Mouse (Mus musculus) lung, postnatal 36 days (tissue): ENCODE measurements around the gene Olfr640.

Experiments used
- DNase-seq: peaks from one replicate; pipeline ENCODE4 v3.0.0; 2022; ENCODE audit warnings: mixed read lengths

The Olfr640 gene

GRCm38 (mm10) chr7:104025473-104025872 is at the start of gene Olfr640:
Olfr640 (minus strand) TSS chr7:104025573.
- no peak for DNase-seq

GRCm38 (mm10) chr7:104071769-104072168 is 46.4 kb upstream of the Olfr640 start, which contains the start of gene Olfr644:
Olfr644 (minus strand) TSS chr7:104071869.
- no peak for DNase-seq

DNA sequence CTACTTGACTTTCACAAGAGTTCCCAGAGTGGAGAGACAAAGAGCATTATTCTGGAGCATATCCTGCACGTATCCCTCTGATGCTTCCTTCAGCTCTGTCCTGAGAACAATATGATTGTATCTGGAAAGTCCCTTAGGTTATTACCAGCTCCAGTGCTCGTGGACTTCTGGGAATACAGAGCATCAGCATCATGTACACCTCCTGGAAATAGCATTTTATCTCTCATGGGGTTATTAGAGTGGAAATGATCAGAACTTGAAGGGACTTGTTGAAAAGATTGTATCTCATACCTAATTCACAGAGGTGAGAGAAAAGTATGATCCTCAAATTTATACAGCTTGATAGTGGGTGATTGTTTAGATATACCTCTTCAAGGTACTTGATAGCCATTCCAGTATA is 36.0 kb upstream of the Olfr640 start, which contains the start of gene 4930516K23Rik:
4930516K23Rik (minus strand) TSS at position 101 of the 400 bp plus-strand sequence.
- no peak for DNase-seq

DNA sequence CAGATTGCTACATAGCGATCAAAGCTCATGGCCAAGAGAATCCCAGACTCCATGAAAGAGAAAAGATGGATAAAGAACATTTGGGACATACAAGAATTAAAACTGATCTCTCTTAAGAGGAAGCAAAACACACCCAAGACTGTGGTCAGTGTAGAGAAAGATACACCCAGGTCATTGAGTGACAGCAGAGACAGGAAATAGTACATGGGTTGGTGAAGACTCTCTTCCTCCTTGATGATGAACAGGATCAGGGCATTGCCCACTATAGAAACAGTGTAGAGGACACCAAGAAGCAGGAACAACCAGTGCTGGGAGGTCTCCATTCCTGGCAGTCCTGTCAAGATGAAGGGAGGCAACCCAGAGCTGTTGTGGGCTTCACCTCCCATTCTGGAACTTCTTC is 33.8 kb upstream of the Olfr640 start:
- DNase-seq: no peak

DNA sequence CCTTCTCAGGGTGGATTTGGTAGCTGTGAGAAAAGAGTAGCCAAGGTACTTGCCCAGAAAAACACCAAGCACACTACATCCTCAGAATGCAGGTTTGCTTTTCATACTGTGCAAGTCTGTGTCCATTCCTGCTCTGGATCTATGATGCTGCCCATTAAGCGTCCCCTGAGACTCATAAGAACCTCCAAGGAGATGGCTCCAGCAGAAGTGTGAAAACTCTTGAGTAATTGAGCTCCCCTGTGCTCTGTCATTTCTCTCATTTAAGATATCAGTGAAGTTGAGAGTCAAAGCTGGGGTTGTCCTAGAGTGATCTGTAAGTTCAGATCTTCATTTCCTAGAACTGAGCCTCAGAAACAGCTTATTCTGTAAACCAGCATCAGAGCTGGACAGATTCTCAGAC is 27.2 kb upstream of the Olfr640 start, which contains the start of gene Olfr642:
Olfr642 (minus strand) TSS at position 101 of the 400 bp plus-strand sequence.
- DNase-seq: no peak

GRCm38 (mm10) chr7:104050745-104051144 is 25.4 kb upstream of the Olfr640 start:
- DNase-seq: no peak

DNA sequence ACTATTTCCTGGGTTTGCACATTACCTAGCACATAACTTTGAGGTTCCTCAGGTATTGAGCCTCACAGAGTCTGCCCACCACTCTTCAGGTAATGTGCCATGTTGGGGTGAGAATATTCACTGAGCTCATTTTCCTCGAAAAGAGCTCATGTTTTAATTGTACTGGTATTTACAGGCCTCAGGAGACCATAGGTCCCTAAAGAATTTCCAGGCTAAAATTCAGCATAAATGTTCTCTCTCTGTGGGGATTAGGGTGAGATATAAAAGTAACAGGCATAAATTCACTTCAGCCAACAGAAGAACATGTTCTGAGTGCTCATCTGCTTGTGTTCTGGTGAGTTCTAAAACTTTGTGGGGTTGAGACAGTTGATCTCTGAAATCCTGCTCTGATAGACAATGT is 9.8 kb upstream of the Olfr640 start, which contains the start of gene Olfr641:
Olfr641 (plus strand) TSS at position 301 of the 400 bp plus-strand sequence.
- no peak for DNase-seq

DNA sequence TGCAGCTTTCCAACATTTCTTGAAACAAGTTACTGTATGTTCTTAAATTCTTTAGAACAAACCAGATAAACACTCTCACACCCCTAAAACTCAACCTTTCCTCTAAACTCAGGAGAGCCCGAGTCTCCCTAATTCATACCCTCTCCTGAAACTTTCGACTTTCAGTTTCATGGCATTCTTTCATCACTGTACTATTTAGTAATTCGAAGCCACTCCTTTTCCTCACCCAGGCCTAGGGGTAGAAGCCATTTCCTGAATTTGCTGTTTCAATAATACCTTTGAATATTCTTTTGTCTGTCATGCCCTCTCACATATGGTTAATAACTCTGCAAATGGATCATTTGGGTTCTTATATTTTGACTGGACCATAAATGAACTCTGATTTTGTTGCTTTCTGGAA is 1.6 kb upstream of the Olfr640 start:
- no peak for DNase-seq

DNA sequence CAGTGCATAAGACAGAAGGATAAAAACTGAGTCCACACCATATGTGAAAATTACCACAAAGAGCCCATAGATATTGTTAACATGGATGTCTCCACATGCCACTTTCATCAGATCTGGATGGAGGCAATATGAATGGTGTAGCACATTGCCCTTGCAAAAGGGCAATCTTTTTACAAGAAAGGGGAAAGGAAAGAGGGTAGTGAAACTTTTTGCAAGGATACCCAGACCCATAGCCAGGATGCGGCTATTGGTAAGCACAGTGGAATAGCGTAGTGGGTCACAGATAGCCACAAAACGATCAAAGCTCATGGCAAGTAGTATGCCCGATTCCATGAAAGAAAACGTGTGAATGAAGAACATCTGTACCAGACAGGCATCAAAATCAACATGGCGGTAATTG is 3.7 kb downstream of the Olfr640 start:
- DNase-seq: no peak

- DNase-seq: no peak
Measured at GRCm38 (mm10) chr7:104018953-104019352, 6.4 kb downstream of the Olfr640 start.

- no peak for DNase-seq
Measured at GRCm38 (mm10) chr7:104017203-104017602, 8.2 kb downstream of the Olfr640 start, which contains the start of gene Olfr639. Olfr639 (minus strand) TSS chr7:104017303.

GRCm38 (mm10) chr7:103999124-103999523 is 26.2 kb downstream of the Olfr640 start:
- no peak for DNase-seq

DNA sequence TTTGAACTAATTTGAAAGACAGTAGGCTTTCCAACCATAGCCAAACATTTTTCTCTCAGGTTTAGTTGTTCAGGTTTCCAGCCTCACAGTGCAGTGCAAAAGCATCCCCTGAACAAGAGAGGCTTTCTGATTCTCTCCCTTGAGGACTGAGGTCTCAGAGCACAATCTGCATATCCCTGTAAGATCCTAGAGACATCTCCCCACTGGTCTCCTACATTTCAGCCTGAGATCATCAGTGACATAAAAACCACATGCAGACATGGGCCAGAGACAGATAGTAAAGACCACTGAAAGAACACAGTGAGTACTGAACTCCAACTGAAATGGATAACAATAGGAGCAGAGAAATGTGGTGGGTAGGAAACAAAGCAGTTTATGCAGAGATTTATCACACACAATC is 26.9 kb downstream of the Olfr640 start, which contains the start of gene Olfr638:
Olfr638 (plus strand) TSS at position 301 of the 400 bp plus-strand sequence.
- DNase-seq: no peak

DNA sequence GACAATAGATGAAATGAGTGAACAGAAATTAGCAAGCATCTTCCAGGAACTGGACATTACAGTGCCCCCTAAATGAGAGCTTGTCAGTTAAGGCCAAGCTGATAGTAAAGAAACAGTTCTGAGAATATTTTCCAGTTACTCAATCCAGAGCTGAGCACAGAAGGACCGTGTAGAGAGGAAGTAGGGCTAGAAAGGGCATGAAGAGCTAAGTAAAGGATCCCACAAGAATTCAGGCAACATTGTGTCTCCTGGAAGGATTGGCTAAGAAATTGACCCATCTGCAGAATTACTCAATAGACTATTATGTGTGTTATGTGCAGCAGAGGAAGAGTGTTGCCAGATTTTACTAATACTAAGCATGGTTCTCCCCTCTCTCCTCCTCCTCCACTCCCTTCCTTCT is 53.6 kb downstream of the Olfr640 start:
- DNase-seq: no peak

DNA sequence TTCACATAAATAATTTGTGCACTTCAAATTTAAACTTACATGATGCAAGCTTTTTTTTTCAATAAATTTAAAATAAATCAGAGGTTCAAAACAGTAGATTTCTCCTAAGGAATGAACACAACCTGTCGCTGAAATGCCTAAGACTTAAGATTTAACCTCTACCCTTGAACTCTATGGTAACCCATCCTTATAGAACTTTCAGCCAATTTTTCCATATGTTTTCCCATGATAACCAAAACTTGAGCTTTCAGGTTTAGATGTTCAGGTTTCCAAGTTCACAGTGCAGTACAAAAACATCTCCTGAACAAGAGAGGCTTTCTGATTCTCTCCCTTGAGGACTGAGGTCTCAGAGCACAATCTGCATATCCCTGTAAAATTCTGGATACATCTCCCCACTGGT is 54.5 kb downstream of the Olfr640 start, which contains the start of gene Olfr635:
Olfr635 (plus strand) TSS at position 301 of the 400 bp plus-strand sequence.
- no peak for DNase-seq
